Mouse (Mus musculus) liver, embryonic 16.5 days (tissue): ENCODE measurements at regions not wholly inside any gene's neighbourhood (a gene's known extent, or its start where the extent isn't known, plus 50 kb on each side); places are given as distances from the start of the nearest gene placed in this dataset.
A peak's percentile ranks its signal among the peaks of the same experiment; 100 is the strongest.

ENCODE experiments used
- ATAC-seq: fragments of 200-750 bp; cut with Nextera tagmentation; 2 replicates; pipeline ENCODE4 v1.8.0; 2017; ENCODE audit warnings: low read depth, mild to moderate bottlenecking, moderate number of reproducible peaks, moderate library complexity
- H3K27ac ChIP-seq: fragments of 300-500 bp; sonication (generic); 2 replicates; pipeline ENCODE4 v1.5.1; 2014; ENCODE audit warnings: mild to moderate bottlenecking, low read length
- H3K27me3 ChIP-seq: fragments of 300-500 bp; sonication (generic); 2 replicates; pipeline ENCODE4 v1.6.1; 2014; ENCODE audit warnings: low read depth, low read length, mixed read lengths; ENCODE audit not compliant: control insufficient read depth, insufficient read depth
- H3K36me3 ChIP-seq: fragments of 300-500 bp; sonication (generic); 2 replicates; pipeline ENCODE4 v1.6.1; 2014; ENCODE audit warnings: mild to moderate bottlenecking; ENCODE audit not compliant: control insufficient read depth, insufficient read depth
- H3K4me1 ChIP-seq: fragments of 300-500 bp; sonication (generic); 2 replicates; pipeline ENCODE4 v1.6.1; 2014; ENCODE audit warnings: low read depth, low read length, mixed read lengths; ENCODE audit not compliant: control insufficient read depth
- H3K4me2 ChIP-seq: fragments of 300-500 bp; sonication (generic); 2 replicates; pipeline ENCODE4 v1.6.1; 2014; ENCODE audit warnings: low read depth, low read length, mixed read lengths
- H3K4me3 ChIP-seq: fragments of 300-500 bp; sonication (generic); 2 replicates; pipeline ENCODE4 v1.5.1; 2014; ENCODE audit warnings: low read depth, mild to moderate bottlenecking, low read length
- H3K9ac ChIP-seq: fragments of 300-500 bp; sonication (generic); 2 replicates; pipeline ENCODE4 v1.6.1; 2014; ENCODE audit warnings: low read depth, low read length
- H3K9me3 ChIP-seq: fragments of 300-500 bp; sonication (generic); replicated peaks from 2 replicates; pipeline ENCODE4 v1.6.1; 2016; ENCODE audit warnings: low read length; ENCODE audit not compliant: control insufficient read depth
- WGBS: fragments of 180-500 bp; shearing (Covaris S2); extraction: QIAGEN DNeasy Blood & Tissue Kit; methylation state at CpG from one replicate; pipeline ENCODE4 v1.1.7; 2014; ENCODE audit not compliant: insufficient replicate concordance; 5-methylcytosine and 5-hydroxymethylcytosine counted together

GRCm38 (mm10) chr10:16608339-16608738, 1114.7 kb upstream of the Cited2 start:
- Histone ChIP-seq H3K27ac (no peak overlapping the region), H3K27me3 (no peaks in the 10 kb centered on the region), H3K9me3 (no peaks in the 10 kb centered on the region), H3K4me1 (no peaks in the 10 kb centered on the region), H3K4me3 (no peak overlapping the region), H3K4me2 (no peak overlapping the region), H3K9ac (no peak overlapping the region), H3K36me3 (no peaks in the 10 kb centered on the region)
- 85% methylated on average over 3 of the region's 3 CpGs for WGBS
- ATAC-seq: no peak

GRCm38 (mm10) chr10:16618752-16619151, 1104.3 kb upstream of the Cited2 start:
- Histone ChIP-seq H3K27me3 (no peaks in the 10 kb centered on the region), H3K4me2 (no peak overlapping the region), H3K9me3 (no peaks in the 10 kb centered on the region), H3K9ac (no peak overlapping the region), H3K4me1 (no peaks in the 10 kb centered on the region), H3K4me3 (no peak overlapping the region), H3K36me3 (no peaks in the 10 kb centered on the region), H3K27ac (no peak overlapping the region)
- no peak for ATAC-seq
- 68% methylated on average over 2 of the region's 2 CpGs for WGBS

- Histone ChIP-seq H3K9me3 (no peaks in the 10 kb centered on the region), H3K36me3 (no peaks in the 10 kb centered on the region), H3K4me3 (no peak overlapping the region), H3K4me1 (no peaks in the 10 kb centered on the region), H3K9ac (no peak overlapping the region), H3K27me3 (no peaks in the 10 kb centered on the region), H3K27ac (no peak overlapping the region), H3K4me2 (no peak overlapping the region)
- no peak for ATAC-seq
- WGBS: 65% methylated on average over 2 of the region's 2 CpGs
Observed at GRCm38 (mm10) chr10:16619584-16619983, 1103.4 kb upstream of the Cited2 start.

- 60% methylated on average over 6 of the region's 6 CpGs for WGBS
- Histone ChIP-seq H3K27me3 (no peaks in the 10 kb centered on the region), H3K9ac (no peak overlapping the region), H3K4me1 (no peaks in the 10 kb centered on the region), H3K36me3 (no peaks in the 10 kb centered on the region), H3K4me2 (no peak overlapping the region), H3K27ac (no peak overlapping the region), H3K4me3 (no peak overlapping the region), H3K9me3 (no peaks in the 10 kb centered on the region)
- no peak for ATAC-seq
Observed at GRCm38 (mm10) chr10:16620804-16621559, 1102.0 kb upstream of the Cited2 start.

- Histone ChIP-seq H3K4me1 (no peaks in the 10 kb centered on the region), H3K4me3 (no peak overlapping the region), H3K9ac (no peak overlapping the region), H3K36me3 (no peaks in the 10 kb centered on the region), H3K4me2 (no peak overlapping the region), H3K9me3 (no peaks in the 10 kb centered on the region), H3K27me3 (no peaks in the 10 kb centered on the region), H3K27ac (no peak overlapping the region)
- ATAC-seq: no peak
- 60% methylated on average over 3 of the region's 3 CpGs for WGBS
Observed at GRCm38 (mm10) chr10:16622821-16623220, 1100.2 kb upstream of the Cited2 start.

GRCm38 (mm10) chr10:16633236-16633635, 1089.8 kb upstream of the Cited2 start:
- no peaks in the 10 kb centered on the region for H3K4me1 ChIP-seq
- H3K9ac ChIP-seq: no peak overlapping the region
- 61% methylated on average over 2 of the region's 2 CpGs for WGBS
- no peak for ATAC-seq
- no peaks in the 10 kb centered on the region for H3K27me3 ChIP-seq
- H3K4me3 ChIP-seq: no peak overlapping the region
- no peaks in the 10 kb centered on the region for H3K36me3 ChIP-seq
- H3K9me3 ChIP-seq: no peaks in the 10 kb centered on the region
- no peak overlapping the region for H3K4me2 ChIP-seq
- H3K27ac ChIP-seq: no peak overlapping the region

GRCm38 (mm10) chr10:16635463-16635862, 1087.6 kb upstream of the Cited2 start:
- ATAC-seq: no peak
- no peaks in the 10 kb centered on the region for H3K4me1 ChIP-seq
- H3K36me3 ChIP-seq: no peaks in the 10 kb centered on the region
- no peaks in the 10 kb centered on the region for H3K27me3 ChIP-seq
- H3K9me3 ChIP-seq: no peaks in the 10 kb centered on the region
- H3K4me2 ChIP-seq: no peak overlapping the region
- H3K9ac ChIP-seq: no peak overlapping the region
- 75% methylated on average over 2 of the region's 2 CpGs for WGBS
- no peak overlapping the region for H3K4me3 ChIP-seq
- H3K27ac ChIP-seq: no peak overlapping the region

- no peak overlapping the region for H3K9ac ChIP-seq
- peak; percentile 47; the same call in 1 of the 2 replicates for ATAC-seq
- H3K4me3 ChIP-seq: no peak overlapping the region
- H3K4me1 ChIP-seq: no peaks in the 10 kb centered on the region
- no peaks in the 10 kb centered on the region for H3K27me3 ChIP-seq
- H3K27ac ChIP-seq: no peak overlapping the region
- no peaks in the 10 kb centered on the region for H3K36me3 ChIP-seq
- no peaks in the 10 kb centered on the region for H3K9me3 ChIP-seq
- no peak overlapping the region for H3K4me2 ChIP-seq
Observed at GRCm38 (mm10) chr10:16637006-16637405, 1086.0 kb upstream of the Cited2 start.

- no peak overlapping the region for H3K27ac ChIP-seq
- ATAC-seq: 0 out of 2 replicates have a peak, but pooled peaks have one; percentile 30
- H3K4me2 ChIP-seq: no peak overlapping the region
- H3K9ac ChIP-seq: no peak overlapping the region
- H3K36me3 ChIP-seq: no peaks in the 10 kb centered on the region
- 7% methylated on average over 2 of the region's 2 CpGs for WGBS
- no peaks in the 10 kb centered on the region for H3K27me3 ChIP-seq
- no peaks in the 10 kb centered on the region for H3K9me3 ChIP-seq
- H3K4me1 ChIP-seq: no peaks in the 10 kb centered on the region
- no peak overlapping the region for H3K4me3 ChIP-seq
Observed at GRCm38 (mm10) chr10:16638111-16638510, 1084.9 kb upstream of the Cited2 start.
